19 mouse cellular contexts compared by ENCODE assay signal in genomic region chr7:65384775-65385174, GRCm38 (mm10).
"Had no signal": no experiment of that assay in that cellular context is flagged by ENCODE, and none has a peak within 500 bp of the region (broad histone marks: within the 10 kb centered on the region; RNA-seq: fewer than 3 reads in every experiment).

No protein-coding gene starts in this region.

- DNase-seq: lung, adult 18-20 months; lung, embryonic 14.5 days; lung, postnatal 10 days; lung, postnatal 4 days; midbrain, embryonic 14.5 days; retina, postnatal 1 day; right cerebral cortex, adult 18-20 months; right cerebral cortex, postnatal 25 days; right cerebral cortex, postnatal 4 days; spleen, adult 18-20 months; thymus, adult 18-20 months; thymus, postnatal 14 days; thymus, postnatal 36 days had no signal

- H3K9me3 ChIP-seq: midbrain, embryonic 10.5 days; midbrain, embryonic 12.5 days; neural tube, embryonic 13.5 days; neural tube, embryonic 15.5 days had no signal

- H3K4me2 ChIP-seq: lung, embryonic 14.5 days; midbrain, embryonic 12.5 days; neural tube, embryonic 13.5 days; neural tube, embryonic 15.5 days had no signal

- H3K4me1 ChIP-seq: midbrain, embryonic 12.5 days had no signal

- H3K9ac ChIP-seq: lung, embryonic 14.5 days; midbrain, embryonic 12.5 days; neural tube, embryonic 13.5 days; neural tube, embryonic 15.5 days had no signal

- H3K27me3 ChIP-seq: midbrain, embryonic 12.5 days; neural tube, embryonic 13.5 days; neural tube, embryonic 15.5 days had no signal

- H3K4me3 ChIP-seq: midbrain, embryonic 10.5 days; midbrain, embryonic 12.5 days; myocyte; neural tube, embryonic 13.5 days; neural tube, embryonic 15.5 days had no signal

- H3K27ac ChIP-seq: midbrain, embryonic 10.5 days; midbrain, embryonic 12.5 days; neural tube, embryonic 13.5 days; neural tube, embryonic 15.5 days had no signal

- H3K36me3 ChIP-seq: midbrain, embryonic 10.5 days; midbrain, embryonic 12.5 days; neural tube, embryonic 13.5 days; neural tube, embryonic 15.5 days had no signal

- ATAC-seq: midbrain, embryonic 16.5 days had no signal
